Mouse (Mus musculus) forebrain, postnatal 0 days (tissue): ENCODE results near the gene Acbd3. TPM values are rescaled to one million over a fixed set of nuclear protein-coding genes. Genes with fewer than 3 reads are reported as not detected.

Experiments
- ATAC-seq: fragments of 200-750 bp; cut with Nextera tagmentation; 2 replicates; pipeline ENCODE4 v1.8.0; 2017; ENCODE audit warnings: mild to moderate bottlenecking, moderate library complexity
- DNase-seq: peaks from one replicate; pipeline ENCODE4 v3.0.0-alpha.2; 2015
- H3K27ac ChIP-seq: fragments of 300-500 bp; sonication (generic); 2 replicates; pipeline ENCODE4 v1.5.1; 2014; ENCODE audit warnings: low read depth, mild to moderate bottlenecking, antibody characterized with exemption, low read length, moderate library complexity, mixed read lengths
- H3K27me3 ChIP-seq: fragments of 300-500 bp; sonication (generic); 2 replicates; pipeline ENCODE4 v1.6.1; 2014; ENCODE audit warnings: mild to moderate bottlenecking, low read length, mixed read lengths; ENCODE audit not compliant: insufficient read depth
- H3K36me3 ChIP-seq: fragments of 300-500 bp; sonication (generic); 2 replicates; pipeline ENCODE4 v1.6.1; 2014; ENCODE audit warnings: mild to moderate bottlenecking, moderate library complexity; ENCODE audit not compliant: insufficient read depth
- H3K4me1 ChIP-seq: fragments of 300-500 bp; sonication (generic); 2 replicates; pipeline ENCODE4 v1.6.1; 2014; ENCODE audit warnings: antibody characterized with exemption; ENCODE audit not compliant: insufficient read depth
- H3K4me2 ChIP-seq: fragments of 300-500 bp; sonication (generic); 2 replicates; pipeline ENCODE4 v1.6.1; 2014; ENCODE audit warnings: low read depth, mild to moderate bottlenecking, moderate library complexity
- H3K4me3 ChIP-seq: fragments of 300-500 bp; sonication (generic); 2 replicates; pipeline ENCODE4 v1.5.1; 2014; ENCODE audit warnings: low read depth, low read length, mixed read lengths
- H3K9ac ChIP-seq: fragments of 300-500 bp; sonication (generic); 2 replicates; pipeline ENCODE4 v1.6.1; 2014; ENCODE audit warnings: mild to moderate bottlenecking
- H3K9me3 ChIP-seq: fragments of 300-500 bp; sonication (generic); 2 replicates; pipeline ENCODE4 v1.6.1; 2016; ENCODE audit warnings: low read length
- CTCF ChIP-seq: sonication (generic); IDR thresholded peaks from 2 replicates; pipeline ENCODE4 v1.5.1; 2016; ENCODE audit warnings: antibody characterized with exemption, control low read depth, low read depth
- WGBS: fragments of 180-500 bp; shearing (Covaris S2); extraction: QIAGEN DNeasy Blood & Tissue Kit; methylation state at CpG from one replicate; pipeline ENCODE4 v1.1.7; 2014; 5-methylcytosine and 5-hydroxymethylcytosine counted together
- polyA plus RNA-seq: library from polyadenylated mRNA; unstranded; fragments of >200 nt; fragmentation: Nextera tagmentation; extraction: Ambion mirVana; gene quantifications from 2 replicates; pipeline ENCODE4 v1.2.1, GENCODE M21; 2015
- total RNA-seq: library from RNA; depleted of rRNA; stranded (reverse); fragments of >200 nt; gene quantifications from 2 replicates; pipeline ENCODE4 v1.2.3, GENCODE M21; 2014

Gene Acbd3
- total and polyA plus RNA-seq, 2 experiments from 2014 or later: 16.1 to 37.6 TPM

- H3K36me3 ChIP-seq: peaks cover 15% of the 10 kb centered on the region
- no peak overlapping the region for H3K9ac ChIP-seq
- DNase-seq (no peak), ATAC-seq (no peak)
- no peaks in the 10 kb centered on the region for H3K4me1 ChIP-seq
- H3K27me3 ChIP-seq: peaks cover under 1% of the 10 kb centered on the region; the same call in 1 of the 2 replicates
- no peak for TF ChIP-seq CTCF
- H3K4me2 ChIP-seq: no peak overlapping the region
- no peak overlapping the region for H3K4me3 ChIP-seq
- WGBS: 91% methylated on average over 7 of the region's 7 CpGs
- no peak overlapping the region for H3K27ac ChIP-seq
- no peaks in the 10 kb centered on the region for H3K9me3 ChIP-seq
Observed at GRCm38 (mm10) chr1:180757956-180758520, 32.2 kb downstream of the Acbd3 start.

- Histone ChIP-seq H3K9me3 (no peaks in the 10 kb centered on the region), H3K4me1 (no peaks in the 10 kb centered on the region), H3K4me2 (no peak overlapping the region), H3K9ac (no peak overlapping the region), H3K4me3 (no peak overlapping the region), H3K27me3 (peaks cover 4% of the 10 kb centered on the region; the same call in 1 of the 2 replicates), H3K36me3 (no peaks in the 10 kb centered on the region), H3K27ac (no peak overlapping the region)
- TF ChIP-seq CTCF: no peak
- DNase-seq (no peak), ATAC-seq (no peak)
- 86% methylated on average over 11 of the region's 11 CpGs for WGBS
Observed at GRCm38 (mm10) chr1:180762180-180762579, 36.3 kb downstream of the Acbd3 start.

- ATAC-seq: no peak
- WGBS: 82% methylated on average over 8 of the region's 8 CpGs
- no peak overlapping the region for H3K27ac ChIP-seq
Observed at GRCm38 (mm10) chr1:180762679-180763078, 36.8 kb downstream of the Acbd3 start.

GRCm38 (mm10) chr1:180763307-180763706 is 37.5 kb downstream of the Acbd3 start:
- no peak for DNase-seq
- ATAC-seq: peak; percentile 7; the same call in 1 of the 2 replicates
- Histone ChIP-seq H3K27me3 (peaks cover 4% of the 10 kb centered on the region; the same call in 1 of the 2 replicates), H3K9ac (peak overlapping the region; percentile 45; the same call in 1 of the 2 replicates), H3K4me2 (peak overlapping the region; percentile 75), H3K4me3 (peak overlapping the region; percentile 41), H3K36me3 (no peaks in the 10 kb centered on the region), H3K4me1 (0 out of 2 replicates have a peak, but pooled peaks cover 3% of the 10 kb centered on the region), H3K27ac (no peak overlapping the region), H3K9me3 (no peaks in the 10 kb centered on the region)
- WGBS: 18% methylated on average over 14 of the region's 14 CpGs
- no peak for TF ChIP-seq CTCF

More at GRCm38 (mm10) chr1:180762679-180763078, 36.8 kb downstream of the Acbd3 start:
- 0 out of 2 replicates have a peak, but pooled peaks cover under 1% of the 10 kb centered on the region for H3K4me1 ChIP-seq
- no peak for DNase-seq
- peaks cover 4% of the 10 kb centered on the region; the same call in 1 of the 2 replicates for H3K27me3 ChIP-seq
- no peak overlapping the region for H3K4me2 ChIP-seq
- no peak overlapping the region for H3K4me3 ChIP-seq
- H3K36me3 ChIP-seq: no peaks in the 10 kb centered on the region
- no peaks in the 10 kb centered on the region for H3K9me3 ChIP-seq
- no peak overlapping the region for H3K9ac ChIP-seq
- no peak for TF ChIP-seq CTCF

GRCm38 (mm10) chr1:180763828-180764227 is 38.0 kb downstream of the Acbd3 start:
- TF ChIP-seq CTCF: peak; percentile 95
- no peaks in the 10 kb centered on the region for H3K9me3 ChIP-seq
- H3K4me2 ChIP-seq: peak overlapping the region; percentile 75
- no peaks in the 10 kb centered on the region for H3K36me3 ChIP-seq
- H3K27ac ChIP-seq: no peak overlapping the region
- 2% methylated on average over 11 of the region's 11 CpGs for WGBS
- ATAC-seq (peak; percentile 70), DNase-seq (peak; percentile 92)
- H3K4me1 ChIP-seq: 0 out of 2 replicates have a peak, but pooled peaks cover 3% of the 10 kb centered on the region
- peaks cover 4% of the 10 kb centered on the region; the same call in 1 of the 2 replicates for H3K27me3 ChIP-seq
- H3K9ac ChIP-seq: peak overlapping the region; percentile 45
- H3K4me3 ChIP-seq: peak overlapping the region; percentile 41

GRCm38 (mm10) chr1:180765393-180765792 is 39.5 kb downstream of the Acbd3 start:
- no peak overlapping the region for H3K4me2 ChIP-seq
- WGBS: 89% methylated on average over 5 of the region's 5 CpGs
- ATAC-seq (no peak), DNase-seq (no peak)
- H3K4me3 ChIP-seq: no peak overlapping the region
- no peak overlapping the region for H3K27ac ChIP-seq
- peaks cover 4% of the 10 kb centered on the region; the same call in 1 of the 2 replicates for H3K27me3 ChIP-seq
- H3K36me3 ChIP-seq: no peaks in the 10 kb centered on the region
- 0 out of 2 replicates have a peak, but pooled peaks cover 3% of the 10 kb centered on the region for H3K4me1 ChIP-seq
- no peaks in the 10 kb centered on the region for H3K9me3 ChIP-seq
- TF ChIP-seq CTCF: no peak
- no peak overlapping the region for H3K9ac ChIP-seq

GRCm38 (mm10) chr1:180766557-180766956 is 40.7 kb downstream of the Acbd3 start:
- Histone ChIP-seq H3K36me3 (no peaks in the 10 kb centered on the region), H3K4me1 (0 out of 2 replicates have a peak, but pooled peaks cover 3% of the 10 kb centered on the region), H3K9me3 (no peaks in the 10 kb centered on the region), H3K4me3 (no peak overlapping the region), H3K27ac (no peak overlapping the region), H3K27me3 (peaks cover 4% of the 10 kb centered on the region; the same call in 1 of the 2 replicates), H3K4me2 (no peak overlapping the region), H3K9ac (no peak overlapping the region)
- ATAC-seq: no peak
- WGBS: 71% methylated on average over 5 of the region's 5 CpGs
- no peak for DNase-seq
- TF ChIP-seq CTCF: no peak
